Mouse (Mus musculus): ENCODE measurements around the gene Stn1. TPM values are rescaled to one million over a fixed set of nuclear protein-coding genes. Genes with fewer than 3 reads are reported as not detected.

Stn1 gene
- polyA plus RNA-seq, 1 experiment from 2014 or later: 12.7 TPM

DNA sequence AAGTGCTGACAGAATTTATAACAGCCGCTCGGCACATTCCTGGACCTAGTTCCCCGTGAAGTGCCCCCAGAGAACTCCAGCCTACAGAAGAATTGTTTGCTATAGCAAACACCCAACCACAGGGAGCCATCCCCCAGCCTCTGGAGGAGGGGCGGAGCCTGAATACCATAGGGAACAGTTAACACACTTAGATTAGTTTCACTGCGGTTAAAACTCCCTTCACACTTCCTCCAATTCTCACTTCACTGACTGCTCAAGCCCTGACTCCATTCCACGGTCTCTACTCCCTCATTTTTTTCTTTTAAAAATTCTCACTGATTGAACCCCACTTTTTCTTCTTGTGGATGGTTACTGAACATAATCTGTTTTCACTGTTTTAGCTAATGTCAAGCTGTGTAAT lies 1.5 kb upstream of the Stn1 start:
- 2% methylated on average over 6 of the region's 6 CpGs for WGBS (ENCODE audit: insufficient replicate concordance)
- Histone ChIP-seq H3K27me3 (peaks cover 3% of the 10 kb centered on the region; the same call in 1 of the 2 replicates), H3K4me2 (peak overlapping the region; percentile 87), H3K4me1 (replicated peaks) (peaks cover 31% of the 10 kb centered on the region), H3K4me3 (replicated peaks) (no peak overlapping the region), H3K9me3 (replicated peaks) (no peaks in the 10 kb centered on the region), H3K36me3 (no peaks in the 10 kb centered on the region), H3K27ac (no peak overlapping the region; the same call in 1 of the 2 replicates), H3K9ac (no peak overlapping the region)
- DNase-seq (peak; percentile 27), ATAC-seq (ENCODE audit: low read depth) (no peak)

DNA sequence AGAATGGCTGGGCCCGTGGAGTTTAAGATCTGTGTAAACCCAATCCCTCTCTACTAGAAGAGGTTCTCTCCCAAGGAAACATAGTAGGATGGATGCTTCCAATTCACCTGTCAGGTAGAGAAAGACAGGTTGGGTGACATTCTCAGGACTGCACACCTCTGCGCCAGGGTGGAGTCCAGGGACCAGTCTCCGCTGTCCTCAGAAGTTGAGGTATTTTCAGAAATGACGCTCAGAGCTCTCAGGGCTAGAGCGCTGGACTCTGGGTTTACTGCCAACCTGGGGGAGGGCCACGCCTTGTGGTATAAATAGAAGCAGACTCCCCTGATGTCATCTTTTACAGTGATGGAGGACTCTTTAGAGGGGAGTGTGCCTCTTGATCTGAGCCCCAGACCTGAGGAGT lies 572 bp upstream of the Stn1 start:
- peaks cover 1% of the 10 kb centered on the region; the same call in 1 of the 2 replicates for H3K36me3 ChIP-seq
- H3K9me3 ChIP-seq (replicated peaks): no peaks in the 10 kb centered on the region
- H3K27me3 ChIP-seq: peaks cover 3% of the 10 kb centered on the region; the same call in 1 of the 2 replicates
- H3K4me1 ChIP-seq (replicated peaks): peaks cover 31% of the 10 kb centered on the region
- ATAC-seq (ENCODE audit: low read depth): no peak
- peak overlapping the region; percentile 87 for H3K4me2 ChIP-seq
- WGBS (ENCODE audit: insufficient replicate concordance): 36% methylated on average over 6 of the region's 6 CpGs
- 0 out of 2 replicates have a peak overlapping the region, but pooled peaks have one; percentile 72 for H3K4me3 ChIP-seq (replicated peaks)
- peak overlapping the region; percentile 71 for H3K9ac ChIP-seq
- H3K27ac ChIP-seq: peak overlapping the region; percentile 72
- DNase-seq: no peak

DNA sequence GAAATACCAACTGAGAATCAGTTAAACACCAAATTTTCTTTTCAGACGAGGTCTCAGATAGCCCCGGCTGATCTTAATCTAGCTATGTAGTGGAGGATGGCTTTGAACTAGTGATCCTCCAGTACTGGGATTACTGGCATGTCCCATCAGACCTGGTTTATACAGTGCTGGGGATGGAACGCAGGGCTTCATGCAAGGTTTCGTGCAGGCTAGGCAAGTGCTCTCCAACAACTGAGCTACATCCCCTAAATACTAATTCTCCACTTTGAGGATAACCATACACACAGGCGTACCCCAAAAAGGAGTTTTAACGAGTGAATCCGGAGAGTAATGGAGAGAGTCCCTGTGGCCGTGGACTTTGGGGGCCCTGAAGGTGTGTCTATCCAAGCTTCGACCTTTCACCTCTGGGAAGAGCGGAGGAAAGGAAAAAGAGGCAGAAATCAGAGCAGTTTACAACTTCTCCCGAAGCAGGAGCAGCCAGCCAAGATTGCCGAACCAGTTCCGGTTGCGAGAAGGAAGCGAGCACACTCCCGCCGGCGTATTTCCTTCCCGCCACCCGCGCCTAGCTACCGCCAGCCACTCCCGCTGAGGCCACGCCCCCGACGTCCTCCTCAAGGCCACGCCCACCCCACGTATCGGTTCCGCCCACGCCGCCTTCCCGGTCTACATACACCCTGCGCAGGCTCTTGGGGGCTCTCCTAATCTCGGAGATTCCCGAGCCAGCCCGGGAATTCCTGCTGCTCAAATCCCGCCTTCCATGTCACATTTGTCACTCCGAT lies 597 bp downstream of the Stn1 start:
- DNase-seq (peak; percentile 96), ATAC-seq (ENCODE audit: low read depth) (peak; percentile 95)
- Histone ChIP-seq H3K4me3 (replicated peaks) (peak overlapping the region; percentile 72), H3K9ac (peak overlapping the region; percentile 81), H3K4me2 (peak overlapping the region; percentile 87), H3K27me3 (no peaks in the 10 kb centered on the region; the same call in 1 of the 2 replicates), H3K9me3 (replicated peaks) (no peaks in the 10 kb centered on the region), H3K36me3 (peaks cover 7% of the 10 kb centered on the region), H3K27ac (peak overlapping the region; percentile 78), H3K4me1 (replicated peaks) (peaks cover 35% of the 10 kb centered on the region)
- 3% methylated on average over 39 of the region's 39 CpGs for WGBS (ENCODE audit: insufficient replicate concordance)

DNA sequence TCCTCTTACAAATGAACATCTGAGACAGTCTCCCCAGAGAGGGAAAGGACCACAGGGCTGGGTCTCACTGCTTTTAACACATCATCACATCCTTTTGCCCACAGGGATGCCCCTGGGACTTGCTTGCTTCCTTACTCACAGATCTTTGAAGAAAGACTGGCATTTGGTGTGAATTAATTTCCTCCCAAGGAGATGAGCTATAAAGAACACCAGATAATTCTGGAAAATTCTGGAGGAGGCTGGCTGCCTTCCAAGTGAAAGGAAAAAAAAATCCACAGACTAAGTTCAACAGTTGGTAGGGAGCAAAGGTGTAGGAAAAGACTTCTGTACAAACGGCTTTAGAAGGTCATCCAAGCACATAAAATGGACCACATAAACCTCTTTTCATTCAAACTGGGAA lies 3.2 kb downstream of the Stn1 start:
- ATAC-seq (ENCODE audit: low read depth): no peak

DNA sequence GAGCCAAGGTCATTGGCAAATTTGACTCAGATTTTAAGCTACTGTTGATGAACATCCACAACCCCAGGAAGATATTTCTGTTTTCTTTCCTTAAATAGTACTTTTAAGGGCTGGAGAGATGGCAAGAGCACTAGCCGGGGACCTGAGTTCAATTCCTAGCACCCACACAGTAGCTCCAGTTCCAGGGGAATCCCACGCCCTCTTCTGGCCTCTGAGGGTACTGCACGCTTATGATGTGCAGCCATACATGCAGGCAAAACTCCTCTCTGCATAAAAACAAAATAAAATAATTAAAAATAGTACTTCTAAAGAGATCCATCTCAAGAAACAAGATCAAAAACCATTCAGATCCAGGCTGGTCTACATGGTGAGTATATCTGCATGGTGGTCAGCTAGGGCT lies 4.9 kb downstream of the Stn1 start:
- no peak overlapping the region for H3K4me3 ChIP-seq (replicated peaks)
- WGBS (ENCODE audit: insufficient replicate concordance): 73% methylated on average over 3 of the region's 3 CpGs
- DNase-seq: no peak
- peaks cover 32% of the 10 kb centered on the region for H3K4me1 ChIP-seq (replicated peaks)
- no peaks in the 10 kb centered on the region for H3K27me3 ChIP-seq
- no peaks in the 10 kb centered on the region for H3K9me3 ChIP-seq (replicated peaks)
- ATAC-seq (ENCODE audit: low read depth): no peak
- H3K4me2 ChIP-seq: no peak overlapping the region
- no peak overlapping the region for H3K9ac ChIP-seq
- H3K27ac ChIP-seq: no peak overlapping the region; the same call in 1 of the 2 replicates
- H3K36me3 ChIP-seq: peaks cover 10% of the 10 kb centered on the region

More for the DNA sequence above, 3.2 kb downstream of the Stn1 start:
- Histone ChIP-seq H3K36me3 (peaks cover 10% of the 10 kb centered on the region), H3K4me3 (replicated peaks) (no peak overlapping the region), H3K4me1 (replicated peaks) (peaks cover 49% of the 10 kb centered on the region), H3K27ac (no peak overlapping the region), H3K9me3 (replicated peaks) (no peaks in the 10 kb centered on the region), H3K9ac (no peak overlapping the region), H3K27me3 (no peaks in the 10 kb centered on the region), H3K4me2 (no peak overlapping the region)
- 70% methylated on average over 1 of the region's 1 CpGs for WGBS (ENCODE audit: insufficient replicate concordance)
- DNase-seq: no peak

DNA sequence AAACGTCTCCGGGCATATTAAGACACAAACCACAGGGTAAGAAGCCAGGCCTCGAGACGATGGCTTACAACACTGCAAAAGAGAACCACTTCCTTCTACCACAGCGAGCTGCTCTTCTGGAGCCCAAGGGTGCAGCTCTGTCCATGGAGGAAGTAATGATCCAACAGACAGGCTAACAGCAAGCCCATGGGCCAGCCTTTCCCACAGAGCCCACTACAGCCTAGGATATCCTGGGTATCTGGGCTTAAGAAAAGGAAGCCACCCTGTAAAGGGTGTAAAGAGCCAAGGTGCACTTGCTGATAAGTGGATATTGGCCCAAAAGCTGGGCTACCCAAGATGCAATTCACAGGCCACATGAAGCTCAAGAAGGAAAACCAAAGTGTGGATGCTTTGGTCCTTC lies 6.0 kb downstream of the Stn1 start:
- ATAC-seq (ENCODE audit: low read depth) (peak; percentile 92), DNase-seq (peak; percentile 40)
- Histone ChIP-seq H3K4me3 (replicated peaks) (no peak overlapping the region), H3K36me3 (peaks cover 10% of the 10 kb centered on the region), H3K27me3 (no peaks in the 10 kb centered on the region), H3K4me2 (peak overlapping the region; percentile 31; the same call in 1 of the 2 replicates), H3K9ac (peak overlapping the region; percentile 31), H3K9me3 (replicated peaks) (no peaks in the 10 kb centered on the region), H3K4me1 (replicated peaks) (peaks cover 27% of the 10 kb centered on the region), H3K27ac (peak overlapping the region; percentile 82)
- 21% methylated on average over 5 of the region's 5 CpGs for WGBS (ENCODE audit: insufficient replicate concordance)

DNA sequence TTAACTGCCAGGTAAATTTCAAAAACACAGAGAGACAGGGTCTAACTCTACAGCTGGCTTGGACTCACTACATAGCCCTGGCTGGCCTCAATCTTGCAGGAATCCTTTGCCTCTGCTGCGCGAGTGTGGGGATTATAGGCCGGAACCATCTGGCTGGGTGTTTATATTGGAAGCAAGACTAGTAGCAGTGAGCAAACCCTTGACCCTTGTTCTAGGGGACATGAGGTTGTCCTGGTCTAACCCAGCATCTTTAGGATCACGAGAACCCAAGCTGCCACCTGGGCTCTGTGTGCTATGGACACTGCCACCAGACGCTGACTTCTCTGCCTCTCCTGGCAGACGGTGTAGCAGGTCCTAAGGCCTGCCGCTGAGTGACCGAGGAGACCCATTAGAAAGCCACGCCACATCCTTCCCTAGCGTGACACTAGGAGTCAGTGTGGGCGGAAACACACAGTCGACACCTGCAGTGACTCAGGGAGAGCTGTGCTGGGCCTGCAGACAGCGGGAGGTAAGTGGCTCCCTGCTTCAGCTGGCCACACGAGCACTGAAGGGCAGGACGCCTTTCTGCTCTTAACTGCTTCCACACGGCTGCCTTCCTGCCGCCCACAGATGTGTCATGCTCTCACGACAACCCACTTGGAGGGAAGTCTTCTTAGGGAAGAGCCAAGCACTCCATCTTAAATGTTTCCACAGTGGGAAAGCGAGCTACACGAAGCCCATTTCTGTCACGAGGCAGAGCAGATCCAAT lies 10.9 kb downstream of the Stn1 start:
- Histone ChIP-seq H3K27me3 (no peaks in the 10 kb centered on the region), H3K4me3 (replicated peaks) (no peak overlapping the region), H3K9me3 (replicated peaks) (no peaks in the 10 kb centered on the region), H3K27ac (no peak overlapping the region), H3K9ac (no peak overlapping the region), H3K4me1 (replicated peaks) (peaks cover 16% of the 10 kb centered on the region), H3K4me2 (no peak overlapping the region), H3K36me3 (peaks cover 28% of the 10 kb centered on the region)
- DNase-seq (no peak), ATAC-seq (ENCODE audit: low read depth) (no peak)
- 72% methylated on average over 21 of the region's 21 CpGs for WGBS (ENCODE audit: insufficient replicate concordance)

DNA sequence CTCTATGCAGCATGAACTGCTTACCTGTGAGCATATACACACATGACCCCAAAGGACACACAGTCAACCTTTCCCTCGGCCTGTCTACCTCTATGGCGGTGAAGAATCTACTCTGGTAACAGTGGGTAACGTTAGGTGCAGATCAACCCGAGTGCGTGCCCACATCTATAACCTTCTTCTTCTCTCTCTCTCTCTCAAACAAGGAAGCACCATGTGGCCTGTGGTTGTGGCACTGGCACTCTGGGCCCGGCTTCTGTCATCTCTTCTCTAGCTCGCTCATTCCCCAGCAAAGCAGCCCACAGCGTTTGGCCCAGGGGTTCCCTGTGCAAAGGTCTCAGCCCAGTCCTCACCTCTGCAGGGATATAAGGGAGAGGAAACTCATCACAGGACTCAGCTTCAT lies 12.4 kb downstream of the Stn1 start:
- no peak overlapping the region for H3K4me3 ChIP-seq (replicated peaks)
- H3K4me2 ChIP-seq: no peak overlapping the region
- no peak overlapping the region for H3K27ac ChIP-seq
- peaks cover 25% of the 10 kb centered on the region for H3K36me3 ChIP-seq
- DNase-seq (no peak), ATAC-seq (ENCODE audit: low read depth) (no peak)
- no peaks in the 10 kb centered on the region for H3K27me3 ChIP-seq
- H3K4me1 ChIP-seq (replicated peaks): peaks cover 12% of the 10 kb centered on the region
- no peak overlapping the region for H3K9ac ChIP-seq
- no peaks in the 10 kb centered on the region for H3K9me3 ChIP-seq (replicated peaks)
- 76% methylated on average over 8 of the region's 8 CpGs for WGBS (ENCODE audit: insufficient replicate concordance)

DNA sequence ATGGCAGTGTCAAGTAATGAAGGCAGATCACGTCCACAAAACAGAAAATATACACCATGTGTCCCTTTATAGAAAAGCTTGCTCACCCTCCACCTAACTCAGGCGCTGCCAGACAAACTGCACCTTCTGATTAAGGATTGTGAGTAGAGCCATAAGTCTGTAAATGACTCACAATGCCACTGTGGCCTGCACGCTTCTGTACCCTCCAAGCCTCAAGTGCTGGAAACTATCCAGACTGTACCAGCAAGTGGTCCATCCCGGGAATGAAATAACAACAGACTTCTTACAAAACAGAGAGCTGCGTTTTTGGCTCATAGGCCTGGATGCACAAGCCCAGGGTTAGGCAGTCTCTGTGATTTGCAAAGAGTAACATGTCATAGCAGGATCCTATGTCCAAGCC lies 15.9 kb downstream of the Stn1 start:
- Histone ChIP-seq H3K27ac (no peak overlapping the region), H3K4me3 (replicated peaks) (no peak overlapping the region), H3K9me3 (replicated peaks) (no peaks in the 10 kb centered on the region), H3K9ac (no peak overlapping the region), H3K4me2 (no peak overlapping the region), H3K36me3 (peaks cover 25% of the 10 kb centered on the region), H3K27me3 (no peaks in the 10 kb centered on the region), H3K4me1 (replicated peaks) (peaks cover 41% of the 10 kb centered on the region)
- ATAC-seq (ENCODE audit: low read depth) (no peak), DNase-seq (no peak)
- WGBS (ENCODE audit: insufficient replicate concordance): 84% methylated on average over 5 of the region's 5 CpGs

DNA sequence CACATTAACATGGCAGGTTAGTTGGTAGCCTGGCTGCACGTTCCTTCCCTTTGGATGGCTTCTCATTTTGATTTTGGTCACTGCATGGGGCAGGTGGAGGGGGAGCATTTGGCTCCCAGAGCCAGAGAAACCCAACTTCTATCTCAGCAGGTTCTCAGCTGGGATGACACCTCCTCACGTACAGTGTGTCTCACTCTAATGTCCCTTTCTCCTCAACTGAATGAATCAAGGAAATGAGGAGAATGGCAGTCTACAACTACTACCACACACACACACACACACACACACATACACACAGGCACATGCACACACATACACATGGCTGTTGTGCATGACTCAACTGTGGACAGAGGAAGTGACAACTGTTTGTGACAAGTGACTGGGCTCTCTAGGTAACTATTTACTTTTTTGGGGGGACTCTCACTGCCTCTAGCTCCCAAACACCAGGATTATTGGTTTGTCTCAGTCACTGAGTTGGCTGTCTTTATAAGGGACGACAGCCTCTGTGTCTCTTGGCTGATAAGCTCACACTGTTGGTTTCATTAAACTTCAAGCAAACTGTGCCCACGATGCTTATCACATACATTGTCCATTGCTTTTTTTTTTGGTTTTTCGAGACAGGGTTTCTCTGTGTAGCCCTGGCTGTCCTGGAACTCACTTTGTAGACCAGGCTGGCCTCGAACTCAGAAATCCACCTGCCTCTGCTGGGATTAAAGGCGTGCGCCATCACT lies 18.0 kb downstream of the Stn1 start:
- DNase-seq: no peak
- peaks cover 57% of the 10 kb centered on the region for H3K4me1 ChIP-seq (replicated peaks)
- H3K27ac ChIP-seq: peak overlapping the region; percentile 81
- H3K9me3 ChIP-seq (replicated peaks): no peaks in the 10 kb centered on the region
- H3K36me3 ChIP-seq: peaks cover 37% of the 10 kb centered on the region
- H3K9ac ChIP-seq: peak overlapping the region; percentile 57
- H3K27me3 ChIP-seq: no peaks in the 10 kb centered on the region
- WGBS (ENCODE audit: insufficient replicate concordance): 43% methylated on average over 8 of the region's 8 CpGs
- ATAC-seq (ENCODE audit: low read depth): no peak
- H3K4me3 ChIP-seq (replicated peaks): peak overlapping the region; percentile 42
- H3K4me2 ChIP-seq: peak overlapping the region; percentile 69
